Mouse (Mus musculus): ENCODE measurements at regions not wholly inside any gene's neighbourhood (a gene's known extent, or its start where the extent isn't known, plus 50 kb on each side); places are given as distances from the start of the nearest gene placed in this dataset.

DNA sequence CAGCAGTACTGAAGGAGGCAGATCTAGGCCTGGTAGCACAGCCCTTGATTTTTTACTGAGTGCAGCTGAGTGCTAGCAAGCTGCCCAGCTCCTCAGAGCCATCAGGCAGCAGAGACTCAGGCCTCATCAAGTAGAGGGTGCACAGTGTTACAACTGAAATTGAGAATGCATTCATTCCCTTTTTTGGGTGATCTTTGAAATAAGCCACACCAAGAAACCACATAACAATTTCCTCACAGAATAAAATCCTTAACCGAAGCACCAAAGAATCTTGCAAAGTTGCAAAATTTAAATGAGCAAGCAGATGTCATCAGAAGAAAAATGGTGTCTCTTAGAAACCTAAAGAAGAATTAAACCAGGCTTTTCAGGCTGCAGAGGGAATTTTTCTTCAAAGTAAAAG, 621.4 kb upstream of the Intu start:
- TF ChIP-seq POLR2A (IDR thresholded peaks at IDR 0.05; ENCODE audit: low read depth, low read length) (no peak), CTCF (IDR thresholded peaks at IDR 0.05; ENCODE audit: extremely low read depth, insufficient read depth, insufficient read length, insufficient replicate concordance) (no peak)

All from spleen, adult 2 months (tissue).